Mouse (Mus musculus) heart, embryonic 16.5 days (tissue): Measurements from ENCODE around the gene U2af2. TPM values are rescaled to one million over a fixed set of nuclear protein-coding genes. Genes with fewer than 3 reads are reported as not detected.

Source experiments
- ATAC-seq: fragments of 200-750 bp; cut with Nextera tagmentation; replicated peaks from 2 replicates; pipeline ENCODE4 v1.8.0; 2017; ENCODE audit warnings: moderate number of reproducible peaks; ENCODE audit not compliant: insufficient read depth, low FRiP score; ENCODE audit errors: extremely low read depth
- H3K27ac ChIP-seq: fragments of 300-500 bp; sonication (generic); 2 replicates; pipeline ENCODE4 v1.5.1; 2014; ENCODE audit warnings: mild to moderate bottlenecking, low read length, control low read depth, moderate library complexity
- H3K27me3 ChIP-seq: fragments of 300-500 bp; sonication (generic); 2 replicates; pipeline ENCODE4 v1.6.1; 2014; ENCODE audit warnings: low read length, mixed read lengths; ENCODE audit not compliant: control insufficient read depth, insufficient read depth
- H3K36me3 ChIP-seq: fragments of 300-500 bp; sonication (generic); 2 replicates; pipeline ENCODE4 v1.6.1; 2014; ENCODE audit not compliant: control insufficient read depth, insufficient read depth
- H3K4me1 ChIP-seq: fragments of 300-500 bp; sonication (generic); 2 replicates; pipeline ENCODE4 v1.6.1; 2014; ENCODE audit warnings: low read length, mixed read lengths; ENCODE audit not compliant: control insufficient read depth, insufficient read depth
- H3K4me2 ChIP-seq: fragments of 300-500 bp; sonication (generic); 2 replicates; pipeline ENCODE4 v1.6.1; 2014; ENCODE audit warnings: low read depth, mild to moderate bottlenecking, control low read depth, low read length
- H3K4me3 ChIP-seq: fragments of 300-500 bp; sonication (generic); 2 replicates; pipeline ENCODE4 v1.5.1; 2014; ENCODE audit warnings: mild to moderate bottlenecking, control low read depth, low read length
- H3K9ac ChIP-seq: fragments of 300-500 bp; sonication (generic); 2 replicates; pipeline ENCODE4 v1.6.1; 2014; ENCODE audit warnings: low read length, control low read depth
- H3K9me3 ChIP-seq: fragments of 300-500 bp; sonication (generic); replicated peaks from 2 replicates; pipeline ENCODE4 v1.6.1; 2016; ENCODE audit warnings: low read length; ENCODE audit not compliant: control insufficient read depth
- WGBS: fragments of 180-500 bp; shearing (Covaris S2); extraction: QIAGEN DNeasy Blood & Tissue Kit; methylation state at CpG from one replicate; pipeline ENCODE4 v1.1.7; 2014; 5-methylcytosine and 5-hydroxymethylcytosine counted together
- polyA plus RNA-seq: library from polyadenylated mRNA; unstranded; fragments of >200 nt; fragmentation: Nextera tagmentation; extraction: Ambion mirVana; gene quantifications from 2 replicates; pipeline ENCODE4 v1.2.1, GENCODE M21; 2015

U2af2 gene
- polyA plus RNA-seq, 1 experiment from 2014 or later = 72.8 TPM

GRCm38 (mm10) chr7:5059421-5059820 is 2.5 kb upstream of the U2af2 start:
- Histone ChIP-seq H3K27ac (no peak overlapping the region), H3K9me3 (no peaks in the 10 kb centered on the region), H3K4me3 (no peak overlapping the region), H3K4me1 (peaks cover 24% of the 10 kb centered on the region), H3K9ac (no peak overlapping the region), H3K27me3 (peaks cover 36% of the 10 kb centered on the region), H3K36me3 (no peaks in the 10 kb centered on the region), H3K4me2 (no peak overlapping the region)
- ATAC-seq = no peak
- 89% methylated on average over 12 of the region's 12 CpGs for WGBS

DNA sequence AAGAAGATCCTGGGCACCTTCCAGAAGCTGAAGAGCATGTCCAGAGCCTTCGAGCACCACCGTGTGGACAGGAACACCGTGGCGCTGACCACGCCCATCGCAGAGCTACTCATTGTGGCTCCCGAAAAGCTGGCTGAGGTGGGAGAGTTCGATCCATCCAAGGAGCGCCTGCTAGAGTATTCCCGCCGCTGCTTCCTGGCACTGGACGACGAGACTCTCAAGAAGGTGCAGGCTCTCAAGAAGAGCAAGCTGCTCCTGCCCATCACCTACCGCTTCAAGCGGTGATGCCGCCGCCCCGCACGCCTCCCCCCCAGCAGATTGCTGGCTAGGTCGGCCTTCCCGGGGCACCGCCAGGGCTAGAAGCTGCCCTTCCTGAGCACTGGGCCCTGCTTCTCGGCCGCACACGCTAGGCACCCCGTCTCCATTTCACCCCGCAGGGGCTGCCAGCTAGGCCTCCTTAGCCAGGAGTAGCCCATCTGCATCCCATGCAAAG is 1.7 kb upstream of the U2af2 start:
- Histone ChIP-seq H3K27ac (peak overlapping the region; percentile 100), H3K9me3 (no peaks in the 10 kb centered on the region), H3K36me3 (no peaks in the 10 kb centered on the region), H3K4me1 (peaks cover 27% of the 10 kb centered on the region), H3K9ac (peak overlapping the region; percentile 97), H3K27me3 (peaks cover 27% of the 10 kb centered on the region), H3K4me2 (peak overlapping the region; percentile 91), H3K4me3 (peak overlapping the region; percentile 88)
- 5% methylated on average over 27 of the region's 27 CpGs for WGBS
- ATAC-seq = no peak

- peak overlapping the region; percentile 91 for H3K4me2 ChIP-seq
- peaks cover 2% of the 10 kb centered on the region; the same call in 1 of the 2 replicates for H3K36me3 ChIP-seq
- no peaks in the 10 kb centered on the region for H3K9me3 ChIP-seq
- peaks cover 18% of the 10 kb centered on the region for H3K27me3 ChIP-seq
- under 1% methylated on average over 59 of the region's 60 CpGs for WGBS
- H3K27ac ChIP-seq = peak overlapping the region; percentile 100
- peak overlapping the region; percentile 88 for H3K4me3 ChIP-seq
- peaks cover 35% of the 10 kb centered on the region for H3K4me1 ChIP-seq
- peak; percentile 89 for ATAC-seq
- peak overlapping the region; percentile 97 for H3K9ac ChIP-seq
Measured at GRCm38 (mm10) chr7:5060944-5061773, 784 bp upstream of the U2af2 start.

DNA sequence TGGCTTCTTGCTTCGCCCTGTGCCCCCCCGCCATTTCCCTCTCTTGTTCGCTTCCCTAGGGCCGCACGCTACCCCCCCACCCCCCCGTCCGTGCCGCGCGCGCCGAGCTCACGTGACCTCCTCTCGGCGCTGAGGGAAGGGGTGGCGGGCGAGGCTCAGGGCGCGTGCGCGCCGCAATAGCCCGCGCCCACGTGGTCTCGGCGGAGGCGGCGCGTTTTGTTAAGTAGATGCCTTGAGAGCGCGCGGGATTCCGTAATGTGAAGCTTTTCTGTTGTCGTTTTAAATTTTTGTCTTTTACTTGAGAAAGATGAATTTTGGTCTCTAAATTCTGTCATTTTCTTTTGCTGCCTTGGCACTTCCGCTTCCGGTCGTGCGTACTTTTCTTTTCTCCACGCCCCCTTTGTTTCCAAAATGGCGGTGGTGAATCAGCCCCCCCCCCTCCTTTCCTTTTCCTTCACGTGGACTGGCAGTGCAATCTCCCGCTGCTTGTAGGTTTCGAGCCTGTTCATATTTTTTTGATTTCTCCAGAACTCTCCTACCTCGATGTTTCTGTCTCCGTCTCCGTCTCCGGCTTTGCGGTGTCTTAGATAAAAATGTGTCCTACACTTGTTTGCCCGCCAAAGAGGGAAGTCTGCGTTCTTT is 538 bp downstream of the U2af2 start:
- no peaks in the 10 kb centered on the region for H3K9me3 ChIP-seq
- H3K36me3 ChIP-seq = peaks cover 13% of the 10 kb centered on the region
- H3K4me3 ChIP-seq = peak overlapping the region; percentile 88
- under 1% methylated on average over 42 of the region's 51 CpGs for WGBS
- peaks cover 33% of the 10 kb centered on the region for H3K4me1 ChIP-seq
- H3K27ac ChIP-seq = peak overlapping the region; percentile 100
- peak; percentile 38 for ATAC-seq
- peaks cover 8% of the 10 kb centered on the region for H3K27me3 ChIP-seq
- H3K4me2 ChIP-seq = peak overlapping the region; percentile 96
- H3K9ac ChIP-seq = peak overlapping the region; percentile 82

- H3K4me1 ChIP-seq = peaks cover 31% of the 10 kb centered on the region
- no peak overlapping the region for H3K27ac ChIP-seq
- WGBS = 89% methylated on average over 6 of the region's 6 CpGs
- H3K9ac ChIP-seq = no peak overlapping the region
- H3K36me3 ChIP-seq = peaks cover 29% of the 10 kb centered on the region
- H3K9me3 ChIP-seq = no peaks in the 10 kb centered on the region
- H3K4me2 ChIP-seq = no peak overlapping the region
- ATAC-seq = no peak
- no peak overlapping the region for H3K4me3 ChIP-seq
- no peaks in the 10 kb centered on the region for H3K27me3 ChIP-seq
Measured at GRCm38 (mm10) chr7:5064886-5065285, 2.9 kb downstream of the U2af2 start.

- Histone ChIP-seq H3K4me1 (no peaks in the 10 kb centered on the region), H3K9me3 (no peaks in the 10 kb centered on the region), H3K36me3 (peaks cover 82% of the 10 kb centered on the region), H3K4me3 (no peak overlapping the region), H3K4me2 (no peak overlapping the region), H3K27me3 (no peaks in the 10 kb centered on the region), H3K9ac (no peak overlapping the region), H3K27ac (no peak overlapping the region)
- no peak for ATAC-seq
- WGBS = 62% methylated on average over 1 of the region's 1 CpGs
Measured at GRCm38 (mm10) chr7:5073586-5073985, 11.6 kb downstream of the U2af2 start.

- Histone ChIP-seq H3K4me3 (no peak overlapping the region), H3K9ac (no peak overlapping the region), H3K27me3 (no peaks in the 10 kb centered on the region), H3K36me3 (peaks cover 74% of the 10 kb centered on the region), H3K4me1 (no peaks in the 10 kb centered on the region), H3K4me2 (no peak overlapping the region), H3K27ac (no peak overlapping the region), H3K9me3 (no peaks in the 10 kb centered on the region)
- 91% methylated on average over 5 of the region's 5 CpGs for whole genome bisulfite sequencing
- no peak for ATAC-seq
Measured at GRCm38 (mm10) chr7:5074984-5075383, 13.0 kb downstream of the U2af2 start.

GRCm38 (mm10) chr7:5076931-5077330 is 15.0 kb downstream of the U2af2 start:
- WGBS = 78% methylated on average over 2 of the region's 2 CpGs
- H3K9ac ChIP-seq = no peak overlapping the region
- H3K9me3 ChIP-seq = no peaks in the 10 kb centered on the region
- no peaks in the 10 kb centered on the region for H3K27me3 ChIP-seq
- peaks cover 11% of the 10 kb centered on the region for H3K4me1 ChIP-seq
- no peak for ATAC-seq
- H3K27ac ChIP-seq = no peak overlapping the region
- no peak overlapping the region for H3K4me2 ChIP-seq
- peaks cover 57% of the 10 kb centered on the region for H3K36me3 ChIP-seq
- H3K4me3 ChIP-seq = no peak overlapping the region
